ENCODE assay signal across 23 mouse cellular contexts in the genomic region with DNA sequence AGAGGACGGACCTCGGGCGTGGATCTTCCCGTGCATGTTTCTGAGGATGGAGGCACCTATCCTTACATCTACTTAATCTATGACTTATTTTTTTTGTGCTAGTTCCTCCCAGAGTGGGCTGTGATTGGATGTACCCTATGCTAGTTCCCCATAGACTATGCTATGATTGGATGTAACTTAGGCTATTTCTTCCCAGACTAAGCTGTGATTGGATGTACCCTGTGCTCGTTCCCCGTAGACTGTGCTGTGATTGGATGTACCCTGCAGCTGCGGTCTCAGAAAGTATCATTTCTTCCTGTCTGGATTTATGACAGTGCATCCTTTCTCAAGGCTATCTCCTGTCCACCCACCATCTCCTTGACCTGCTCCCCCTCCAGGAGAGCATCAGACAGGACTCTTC.
DNase-seq lines count a peak whose midpoint lies in the region; ATAC-seq and TF ChIP-seq lines count a peak whose summit lies in the region.
"Had no signal": no experiment of that assay in that cellular context is flagged by ENCODE, and none has a peak within 500 bp of the region (broad histone marks: within the 10 kb centered on the region; RNA-seq: fewer than 3 reads in every experiment).

No protein-coding gene starts in this region.

- in situ Hi-C loops in CH12.LX (cut with MboI; ENCODE audit: low pct_ligation_motif_present, low pct_unique_long_range_greater_than_20kb, low sequenced_read_pairs): no loop called here

- dilution Hi-C loops in CH12.LX (cut with MboI; ENCODE audit: extremely low pct_ligation_motif_present, extremely low pct_unique_long_range_greater_than_20kb, low sequenced_read_pairs): no loop called here

- H3K27me3 ChIP-seq in kidney, postnatal 0 days (ENCODE audit: insufficient read depth, low read length): no peaks in the 10 kb centered on the region
- H3K27me3 ChIP-seq in kidney, embryonic 15.5 days: 0 out of 2 replicates have a peak, but pooled peaks cover 4% of the 10 kb centered on the region
- peaks cover 18% of the 10 kb centered on the region for H3K27me3 ChIP-seq in CH12.LX (replicated peaks)
- no peaks in the 10 kb centered on the region for H3K27me3 ChIP-seq in thymus, adult 2 months (ENCODE audit: control insufficient read depth, insufficient read depth, low read length)

- H3K9me3 ChIP-seq in kidney, postnatal 0 days (replicated peaks; ENCODE audit: low read length): no peaks in the 10 kb centered on the region
- H3K9me3 ChIP-seq in kidney, embryonic 15.5 days (replicated peaks): no peaks in the 10 kb centered on the region
- no peaks in the 10 kb centered on the region for H3K9me3 ChIP-seq in CH12.LX (replicated peaks; ENCODE audit: low read length)
- H3K9me3 ChIP-seq: embryonic facial prominence, embryonic 10.5 days; embryonic facial prominence, embryonic 12.5 days; G1E had no signal

- H3K9ac ChIP-seq in kidney, postnatal 0 days (ENCODE audit: low read depth, low read length): no peak overlapping the region
- no peak overlapping the region for H3K9ac ChIP-seq in kidney, embryonic 15.5 days
- no peak overlapping the region for H3K9ac ChIP-seq in CH12.LX (ENCODE audit: insufficient read depth, low read depth)
- H3K9ac ChIP-seq: embryonic facial prominence, embryonic 12.5 days had no signal

- no peak overlapping the region for H3K27ac ChIP-seq in kidney, postnatal 0 days
- no peak overlapping the region for H3K27ac ChIP-seq in kidney, embryonic 15.5 days
- no peak overlapping the region for H3K27ac ChIP-seq in CH12.LX (ENCODE audit: insufficient read depth, low read depth)
- H3K27ac ChIP-seq in thymus, adult 2 months (ENCODE audit: control insufficient read depth, insufficient read depth, low read length): no peak overlapping the region
- H3K27ac ChIP-seq: embryonic facial prominence, embryonic 10.5 days; embryonic facial prominence, embryonic 12.5 days had no signal

- no peak for TF ChIP-seq RAD21 in CH12.LX (IDR thresholded peaks at IDR 0.05; ENCODE audit: low read depth, low read length)

- WGBS in kidney, postnatal 0 days: 88% methylated on average over 7 of the region's 7 CpGs
- WGBS in kidney, embryonic 15.5 days: 90% methylated on average over 7 of the region's 7 CpGs
- WGBS in thymus, adult 2 months: 94% methylated on average over 7 of the region's 7 CpGs

- H3K4me1 ChIP-seq in kidney, postnatal 0 days (replicated peaks; ENCODE audit: insufficient read depth, low read length): no peaks in the 10 kb centered on the region
- peaks cover 20% of the 10 kb centered on the region; the same call in 1 of the 2 replicates for H3K4me1 ChIP-seq in kidney, embryonic 15.5 days
- H3K4me1 ChIP-seq in CH12.LX (ENCODE audit: control insufficient read depth in 1 of 2, insufficient read depth in 2 of 2): peaks cover 13 to 22% of the 10 kb centered on the region in 2 experiments
- no peaks in the 10 kb centered on the region for H3K4me1 ChIP-seq in thymus, adult 2 months (replicated peaks; ENCODE audit: control insufficient read depth, insufficient read depth, low read length)

- H3K4me2 ChIP-seq in kidney, postnatal 0 days (ENCODE audit: low read length): no peak overlapping the region
- no peak overlapping the region for H3K4me2 ChIP-seq in kidney, embryonic 15.5 days
- no peak overlapping the region for H3K4me2 ChIP-seq in CH12.LX (ENCODE audit: insufficient read depth, low read depth, poor library complexity, severe bottlenecking)
- H3K4me2 ChIP-seq: embryonic facial prominence, embryonic 12.5 days had no signal

- H3K36me3 ChIP-seq in kidney, postnatal 0 days (ENCODE audit: insufficient read depth, low read length): no peaks in the 10 kb centered on the region
- no peaks in the 10 kb centered on the region for H3K36me3 ChIP-seq in kidney, embryonic 15.5 days
- no peaks in the 10 kb centered on the region for H3K36me3 ChIP-seq in CH12.LX (replicated peaks in 1 of 2; ENCODE audit: control insufficient read depth in 1 of 2, insufficient read depth in 1 of 2, low read length in 1 of 2)
- H3K36me3 ChIP-seq in thymus, adult 2 months (ENCODE audit: control insufficient read depth, insufficient read depth, low read length): no peaks in the 10 kb centered on the region
- H3K36me3 ChIP-seq: embryonic facial prominence, embryonic 10.5 days; embryonic facial prominence, embryonic 12.5 days; G1E had no signal

- TF ChIP-seq CTCF in kidney, postnatal 0 days (IDR thresholded peaks at IDR 0.05; ENCODE audit: low read depth): no peak
- TF ChIP-seq CTCF in CH12.LX (conservative IDR thresholded peaks at IDR 0.05 in 1 of 2, IDR thresholded peaks at IDR 0.05 in 1 of 2; ENCODE audit: low read depth in 2 of 2, low read length in 2 of 2): no peak
- no peak for TF ChIP-seq CTCF in thymus, adult 2 months (IDR thresholded peaks at IDR 0.05; ENCODE audit: borderline replicate concordance, control insufficient read depth, extremely low read depth, insufficient read depth, low read length, poor library complexity)

- TF ChIP-seq POLR2A in CH12.LX (IDR thresholded peaks at IDR 0.05; ENCODE audit: low read depth, low read length): no peak
- no peak for TF ChIP-seq POLR2A in thymus, adult 2 months (IDR thresholded peaks at IDR 0.05; ENCODE audit: control insufficient read depth, extremely low read depth, insufficient read depth, low read length, poor library complexity)

- TF ChIP-seq EP300 in CH12.LX (IDR thresholded peaks at IDR 0.05; ENCODE audit: low read length): no peak

- ATAC-seq in kidney, postnatal 0 days (replicated peaks; ENCODE audit: low FRiP score, low read depth): 0 out of 2 replicates have a peak, but pooled peaks have one; percentile 35
- no peak for ATAC-seq in kidney, embryonic 15.5 days (replicated peaks; ENCODE audit: low FRiP score)
- ATAC-seq: CD4-positive, CD25-positive, alpha-beta regulatory T cell, adult 4 months; forebrain, embryonic 14.5 days; forebrain, embryonic 16.5 days; Patski had no signal

- no peak overlapping the region for H3K4me3 ChIP-seq in kidney, postnatal 0 days (replicated peaks; ENCODE audit: low read depth, low read length)
- H3K4me3 ChIP-seq in kidney, embryonic 15.5 days (replicated peaks): no peak overlapping the region
- no peak overlapping the region for H3K4me3 ChIP-seq in CH12.LX (replicated peaks in 1 of 3; ENCODE audit: low read depth in 2 of 3, low read length in 2 of 3, poor library complexity in 1 of 3)
- no peak overlapping the region for H3K4me3 ChIP-seq in thymus, adult 2 months (ENCODE audit: control insufficient read depth, insufficient read depth, low read length)
- H3K4me3 ChIP-seq: embryonic facial prominence, embryonic 10.5 days; embryonic facial prominence, embryonic 12.5 days had no signal

- H3K79me2 ChIP-seq in CH12.LX (replicated peaks; ENCODE audit: control insufficient read depth, extremely low read depth, insufficient read depth, poor library complexity, severe bottlenecking): no peaks in the 10 kb centered on the region

- no peak for DNase-seq in kidney, postnatal 0 days (ENCODE audit: low spot score)
- DNase-seq in CH12.LX (ENCODE audit: extremely low read depth) (no peak), R1 (ENCODE audit: low read depth, low spot score) (peak; percentile 38)
- no peak for DNase-seq in spleen, postnatal 36 days (ENCODE audit: low spot score in 2 of 2)
- no peak for DNase-seq in right cerebral cortex, postnatal 4 days
- no peak for DNase-seq in thymus, adult 2 months
- DNase-seq: adrenal gland, adult 2 months; adrenal gland, postnatal 10 days; adrenal gland, postnatal 25 days; B cell, adult 2 months; cerebellum, adult 11-12 months; cerebellum, adult 2 months; cerebellum, adult 9-10 months; cerebellum, postnatal 10 days; cerebellum, postnatal 25 days had no signal

TF ChIP-seq in CH12.LX, 34 proteins besides CTCF, POLR2A, EP300 and RAD21:
- peak; percentile 66 for TF ChIP-seq CHD2 (IDR thresholded peaks at IDR 0.05; ENCODE audit: low read length)
- TF ChIP-seq ZNF384 (IDR thresholded peaks at IDR 0.05; ENCODE audit: low read depth, low read length): peak; percentile 48; the same call in 1 of the 2 replicates
- TF ChIP-seq CHD1 (IDR thresholded peaks at IDR 0.05; ENCODE audit: low read depth, low read length): no peak
- no peak for TF ChIP-seq ELF1 (IDR thresholded peaks at IDR 0.05; ENCODE audit: low read depth, low read length)
